Mouse (Mus musculus): ENCODE data around the gene Csad.

Gene Csad

DNA sequence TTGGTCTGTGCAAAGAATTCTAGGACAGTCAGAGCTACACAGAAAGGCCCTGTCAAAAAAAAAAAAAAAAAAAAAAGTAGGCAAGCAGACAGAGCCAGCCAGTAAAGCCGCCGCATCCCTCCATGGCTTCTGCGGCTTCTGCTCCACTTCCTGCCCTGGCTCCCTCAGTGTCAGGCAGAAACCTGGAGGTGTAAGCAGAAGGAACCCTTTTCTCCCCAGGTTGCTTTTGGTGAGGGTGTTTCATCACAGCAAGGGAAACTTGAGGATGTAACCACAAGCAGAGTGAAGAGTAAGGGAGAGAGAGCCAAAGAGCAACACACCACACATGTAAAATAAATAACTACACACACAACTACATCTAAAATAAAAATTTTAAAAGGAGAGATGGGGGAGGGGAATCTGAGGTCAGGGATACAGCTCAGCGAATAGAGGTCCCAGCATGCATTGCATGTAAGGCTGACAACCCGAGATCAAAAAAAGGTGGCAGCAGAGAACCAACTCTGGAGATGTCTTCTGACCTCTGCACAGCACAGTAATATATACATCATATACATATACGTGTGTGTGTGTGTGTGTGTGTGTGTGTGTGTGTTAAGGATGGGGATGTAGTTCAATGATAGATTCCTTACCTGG is 38.9 kb downstream of the Csad start:
- 53% methylated on average over 6 of the region's 6 CpGs for WGBS

DNA sequence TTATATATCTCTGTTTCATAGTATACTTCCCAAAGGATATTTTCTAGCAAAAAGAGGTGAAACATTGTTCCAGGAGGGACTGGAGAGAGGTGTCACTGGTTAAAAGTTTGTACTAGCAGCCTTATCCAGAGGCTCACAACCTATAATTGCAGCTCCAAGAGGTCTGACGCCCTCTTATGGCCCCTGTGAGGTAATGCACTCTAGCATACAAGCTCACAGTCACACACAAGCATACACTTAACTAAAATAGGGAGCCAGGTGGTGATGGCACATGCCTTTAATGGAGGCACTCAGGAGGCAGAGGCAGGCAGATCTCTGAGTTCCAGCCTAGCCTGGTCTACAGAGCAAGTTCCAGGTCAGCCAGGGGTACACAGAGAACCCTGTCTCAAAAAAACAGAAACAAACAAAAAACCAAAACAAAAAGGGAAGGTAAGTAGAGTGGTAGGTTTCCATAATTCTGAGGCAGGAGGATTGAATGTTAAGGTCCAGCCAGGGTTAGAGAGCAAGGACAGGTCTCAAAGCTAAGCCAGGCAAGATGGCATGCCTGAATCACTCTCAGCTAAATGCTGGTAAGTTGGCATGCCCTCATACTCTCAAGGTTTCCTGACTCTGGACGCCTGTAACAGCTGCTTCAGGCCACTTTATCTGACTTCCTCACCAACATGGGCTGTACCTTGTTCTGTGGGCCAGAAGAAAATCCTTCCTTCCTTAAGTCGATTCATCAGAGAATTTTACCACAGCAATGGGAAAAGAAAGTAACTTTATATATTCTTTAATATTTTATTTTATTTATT is 40.4 kb downstream of the Csad start:
- WGBS: 55% methylated on average over 3 of the region's 3 CpGs

DNA sequence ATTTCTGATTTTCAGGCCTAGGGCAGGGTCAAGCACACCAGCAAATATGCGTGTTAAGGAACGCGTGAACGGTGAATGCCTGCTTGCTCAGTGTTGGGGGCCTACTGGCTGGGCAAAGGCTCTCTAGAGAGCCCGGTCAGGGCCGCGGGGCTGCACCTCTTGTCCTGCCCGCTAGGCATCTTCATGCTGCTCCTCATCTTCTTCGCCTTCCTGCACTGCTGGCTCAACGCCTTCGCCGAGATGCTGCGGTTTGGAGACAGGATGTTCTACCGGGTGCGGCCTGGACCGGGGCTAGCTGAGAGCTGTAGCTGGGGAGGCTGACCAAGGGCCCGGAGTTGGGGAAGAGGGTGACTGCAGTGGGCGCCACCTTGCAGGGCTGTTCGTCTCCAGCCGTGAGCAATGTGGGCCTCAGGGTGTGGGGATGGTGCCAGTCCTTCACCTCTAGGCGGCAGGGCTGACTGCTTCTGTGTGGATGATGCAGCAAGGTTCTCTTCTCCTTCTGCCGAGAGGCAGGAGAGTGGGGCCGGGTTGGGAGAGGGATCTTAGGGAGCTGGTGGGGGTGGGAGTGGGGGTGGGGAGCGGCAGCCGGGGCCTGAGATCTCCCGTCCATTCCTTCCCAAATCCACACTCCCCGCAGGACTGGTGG is 44.0 kb downstream of the Csad start:
- WGBS: 80% methylated on average over 27 of the region's 27 CpGs

DNA sequence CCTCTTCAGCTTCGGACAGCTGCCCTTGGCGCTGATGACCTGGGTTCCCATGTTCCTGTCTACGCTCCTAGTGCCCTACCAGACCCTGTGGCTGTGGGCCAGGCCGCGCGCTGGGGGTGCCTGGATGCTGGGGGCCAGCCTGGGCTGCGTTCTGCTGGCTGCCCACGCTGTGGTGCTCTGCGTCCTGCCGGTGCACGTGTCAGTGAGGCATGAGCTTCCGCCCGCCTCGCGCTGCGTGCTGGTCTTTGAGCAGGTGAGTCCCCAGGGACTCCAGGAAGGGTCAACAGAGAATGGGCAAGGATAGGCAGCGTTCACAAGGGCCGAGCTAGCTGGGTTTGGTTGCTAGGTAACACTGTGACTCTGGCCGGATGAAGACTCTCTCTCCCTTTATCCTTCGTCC is 47.7 kb downstream of the Csad start:
- WGBS: 38% methylated on average over 20 of the region's 20 CpGs

DNA sequence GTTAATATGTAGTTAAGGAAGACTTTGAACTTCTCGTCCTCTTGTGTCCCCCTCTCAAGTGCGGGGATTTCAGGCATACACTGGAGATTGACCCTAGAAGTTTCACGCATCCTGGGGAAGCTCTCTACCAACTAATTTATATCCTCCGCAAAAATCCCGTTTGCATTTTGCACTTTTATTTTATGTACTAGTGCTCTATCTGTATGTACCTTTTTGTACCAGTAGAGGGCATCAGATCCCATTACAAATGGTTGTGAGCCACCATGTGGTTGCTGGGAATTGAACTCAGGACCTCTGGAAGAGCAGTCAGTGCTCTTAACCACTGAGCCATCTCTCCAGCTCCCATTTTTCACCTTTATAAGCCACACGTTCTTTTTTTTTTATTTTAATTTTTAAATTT is 49.5 kb downstream of the Csad start:
- WGBS: 97% methylated on average over 6 of the region's 6 CpGs

DNA sequence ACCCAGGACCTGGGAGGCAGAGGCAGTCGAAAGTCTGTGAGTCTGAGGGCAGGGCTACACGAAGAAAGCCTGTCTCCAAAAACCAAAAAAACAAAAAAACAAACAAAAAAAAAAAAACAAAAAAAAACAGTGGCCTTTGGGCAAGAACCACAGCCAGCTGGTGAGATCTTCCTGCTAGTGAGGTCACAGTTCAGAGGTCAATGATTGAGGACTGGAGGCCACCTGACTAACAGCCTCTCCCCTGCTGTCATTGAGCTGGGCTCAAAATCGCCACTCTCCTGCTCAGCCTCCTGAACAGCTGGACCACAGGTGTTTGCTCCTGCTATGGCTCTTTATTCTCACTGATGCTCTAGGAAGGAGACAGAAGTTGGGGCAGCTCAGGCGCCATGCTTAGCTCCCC is 51.9 kb downstream of the Csad start:
- WGBS: 70% methylated on average over 4 of the region's 4 CpGs

DNA sequence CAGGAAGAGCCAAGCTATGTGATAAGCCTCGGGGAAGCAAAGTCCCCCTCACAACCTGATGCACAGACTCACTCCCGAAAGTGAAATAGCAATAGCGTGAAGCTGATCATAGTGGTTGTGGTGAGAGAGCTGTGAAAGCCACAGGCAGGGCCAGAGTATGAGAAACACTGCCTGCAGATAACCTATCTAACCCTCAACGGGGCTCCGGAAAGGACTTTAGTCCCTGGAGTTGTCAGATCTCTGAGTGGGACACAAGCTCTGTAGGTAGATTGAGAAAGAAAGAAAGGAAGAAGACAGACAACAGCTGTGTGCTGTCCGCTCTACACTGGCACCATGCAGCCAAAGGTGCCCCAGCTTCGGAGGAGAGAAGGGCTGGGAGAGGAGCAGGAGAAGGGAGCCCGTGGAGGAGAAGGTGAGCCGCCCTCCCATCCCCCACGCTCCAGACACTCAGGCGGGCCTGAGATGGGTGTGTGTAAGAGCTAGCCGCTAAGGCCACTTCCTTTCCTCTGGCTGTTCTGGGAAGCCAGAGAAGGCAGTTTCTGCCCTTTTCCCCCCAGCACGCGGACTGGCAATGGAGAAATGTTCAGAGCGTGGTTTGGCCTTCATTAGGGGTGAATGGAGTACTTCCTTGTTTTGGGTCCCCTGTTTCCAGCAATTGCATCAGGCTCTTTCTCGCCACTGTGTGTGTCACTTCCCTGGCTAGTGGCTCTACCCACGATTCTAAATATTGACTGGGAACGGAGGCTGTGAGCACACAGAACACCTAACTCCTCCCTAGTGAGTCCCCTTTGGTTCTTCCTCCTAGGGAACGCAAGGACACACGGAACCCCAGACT is 54.0 kb downstream of the Csad start, which contains the start of gene Soat2:
Gene Soat2, plus strand, starts transcription at position 226 of the 835 bp plus-strand sequence.
- WGBS: 65% methylated on average over 20 of the region's 20 CpGs

DNA sequence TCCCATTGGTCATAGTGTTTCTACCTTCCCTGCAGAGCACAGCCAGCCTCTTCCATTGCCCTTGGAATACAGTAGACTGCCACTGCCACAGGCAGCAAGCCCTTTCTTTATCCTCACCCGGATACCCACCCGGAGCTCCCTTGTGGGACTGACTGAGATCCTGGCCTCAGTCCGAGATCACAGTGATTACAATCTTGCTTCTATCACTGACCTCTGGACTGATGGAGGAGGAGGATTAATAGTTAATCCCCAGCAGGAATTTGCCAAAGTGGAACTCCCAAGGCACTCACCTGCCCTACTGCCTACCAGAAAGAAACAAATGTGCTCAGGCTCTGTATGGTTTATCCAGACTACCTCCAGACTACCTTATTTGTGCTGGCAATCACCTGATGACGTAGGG is 55.0 kb downstream of the Csad start:
- WGBS: 88% methylated on average over 4 of the region's 4 CpGs

DNA sequence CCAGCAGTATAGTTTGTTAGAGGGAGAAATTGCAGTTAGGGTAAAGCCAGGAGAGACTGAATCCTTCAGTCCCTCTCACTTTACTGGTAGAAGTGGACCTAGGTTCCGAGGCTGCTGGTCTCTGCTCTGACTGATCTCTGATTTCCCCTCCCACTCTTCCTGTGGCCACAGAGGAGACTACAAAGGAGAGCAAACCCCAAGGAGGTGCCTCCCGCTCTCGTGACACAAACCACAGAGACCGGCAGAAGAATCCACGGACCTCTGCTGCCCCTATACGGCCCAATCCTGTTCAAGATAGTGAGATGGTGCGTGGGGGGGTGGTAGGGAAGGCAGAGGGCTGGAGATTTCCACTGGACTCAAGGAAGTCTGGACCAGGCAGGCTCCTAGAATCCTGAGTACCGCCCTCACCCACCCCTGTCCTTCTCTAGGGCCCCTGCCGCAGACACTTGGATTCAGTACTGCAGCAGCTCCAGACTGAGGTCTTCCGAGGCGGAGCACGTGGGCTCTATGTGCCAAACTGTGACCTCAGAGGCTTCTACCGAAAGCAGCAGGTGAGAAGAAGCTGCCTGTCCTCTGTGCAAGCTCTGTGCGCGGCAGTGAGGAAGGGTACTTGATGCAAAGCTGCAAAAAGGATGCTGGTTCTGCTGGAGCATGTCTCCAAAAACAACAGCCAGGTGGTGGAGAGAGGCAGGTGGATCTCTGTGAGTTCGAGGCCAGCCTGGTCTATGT is 56.7 kb downstream of the Csad start:
- 75% methylated on average over 16 of the region's 16 CpGs for WGBS

DNA sequence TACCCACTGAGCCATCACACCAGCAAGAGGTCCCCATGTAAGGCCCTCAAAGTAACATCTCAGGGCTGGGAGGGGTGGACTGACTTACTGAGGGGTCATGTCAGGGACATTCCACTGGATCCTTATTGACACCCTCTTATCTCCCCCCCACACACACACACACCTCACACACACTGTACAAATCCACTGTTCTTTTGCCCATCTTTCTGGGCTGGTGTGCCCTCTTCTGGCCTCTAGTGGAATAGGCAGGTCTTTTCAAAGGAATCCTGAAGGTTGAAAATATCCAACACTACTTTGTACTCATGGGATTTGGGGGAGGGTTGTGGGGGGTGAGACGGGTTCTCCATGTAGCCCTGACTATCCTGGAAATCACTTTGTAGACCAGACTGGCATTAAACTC is 57.6 kb downstream of the Csad start:
- 3% methylated on average over 1 of the region's 1 CpGs for WGBS

DNA sequence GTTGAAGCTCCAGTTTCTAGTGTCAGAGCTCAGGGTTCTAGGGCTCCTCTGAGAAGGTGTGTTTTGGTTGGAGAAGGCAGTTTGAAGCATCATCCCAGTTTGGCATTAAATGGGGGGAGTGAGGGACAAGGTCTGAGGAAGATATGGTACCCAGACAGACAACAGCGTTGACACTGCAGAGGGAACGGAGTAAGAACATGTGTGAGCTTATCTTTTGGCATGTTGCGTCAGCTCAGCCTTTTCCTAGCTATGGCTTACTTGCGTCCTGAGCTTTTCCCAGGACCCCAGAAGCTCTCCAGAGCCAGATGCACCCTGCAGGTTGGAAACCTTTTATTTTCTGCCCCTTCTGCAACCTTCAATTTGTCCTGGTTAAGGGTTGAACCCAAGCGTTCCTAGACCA is 58.4 kb downstream of the Csad start:
- 92% methylated on average over 5 of the region's 5 CpGs for WGBS

DNA sequence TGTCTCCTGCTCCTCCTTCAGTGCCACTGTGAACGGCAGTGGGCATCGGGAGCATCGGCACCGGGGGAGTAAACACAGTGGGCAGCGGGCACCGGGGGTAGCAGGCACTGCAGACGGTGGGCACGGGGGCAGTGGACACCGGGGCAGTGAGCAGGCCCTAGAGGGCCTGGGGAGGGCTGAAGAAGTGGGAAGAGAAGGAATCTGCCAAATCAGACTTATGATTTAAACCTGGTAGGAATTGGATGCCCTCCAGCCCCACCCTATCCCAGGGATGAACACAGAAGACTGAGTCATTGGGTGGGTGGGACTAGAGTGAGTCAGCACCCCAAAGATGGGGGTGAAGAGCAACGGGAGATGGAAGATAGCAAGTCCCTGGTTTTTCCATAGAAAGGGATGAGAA is 59.2 kb downstream of the Csad start:
- 58% methylated on average over 10 of the region's 10 CpGs for WGBS

DNA sequence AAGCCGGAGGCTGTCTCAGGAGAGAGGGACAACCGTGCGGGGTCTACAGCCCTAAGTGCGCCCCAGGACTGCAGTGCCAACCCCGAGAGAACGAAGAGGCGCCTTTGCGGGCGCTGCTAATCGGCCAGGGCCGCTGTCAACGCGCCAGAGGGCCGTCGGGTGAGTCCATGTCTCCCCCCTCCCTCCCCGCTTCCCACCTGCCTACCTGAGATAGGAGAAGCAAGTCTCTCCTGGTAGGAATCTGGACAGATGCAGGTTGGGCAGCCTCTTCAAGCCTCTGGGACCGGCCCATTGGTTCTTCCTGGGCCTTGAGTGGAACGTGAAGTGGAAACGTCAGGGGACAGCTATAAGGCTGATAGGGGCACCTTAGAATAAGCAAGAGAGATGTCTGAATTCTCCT is 59.8 kb downstream of the Csad start:
- 23% methylated on average over 19 of the region's 19 CpGs for WGBS

DNA sequence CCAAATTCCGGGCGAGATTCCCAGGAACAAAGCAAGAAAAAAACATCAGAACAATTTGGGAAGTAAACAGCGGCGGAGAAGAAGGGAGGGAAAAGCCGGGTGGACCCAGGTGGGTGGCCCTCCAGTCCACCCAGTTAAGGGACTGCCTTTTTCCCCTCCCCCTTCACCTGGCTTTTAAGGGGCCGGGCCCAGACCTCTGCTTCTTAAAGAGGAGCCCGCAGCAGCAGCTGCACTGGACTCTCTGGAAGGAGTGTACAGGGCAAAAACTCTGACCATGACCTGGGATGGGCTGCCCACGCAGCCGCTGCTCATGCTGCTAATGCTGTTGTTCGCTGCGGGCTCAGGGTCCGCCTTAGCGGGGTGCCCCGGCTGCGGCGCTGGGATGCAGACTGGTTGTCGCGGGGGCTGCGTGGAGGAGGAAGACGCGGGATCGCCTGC is 60.2 kb downstream of the Csad start, which contains the start of gene Igfbp6:
Gene Igfbp6, plus strand, starts transcription at position 89 of the 438 bp plus-strand sequence.
- WGBS: 17% methylated on average over 22 of the region's 22 CpGs

DNA sequence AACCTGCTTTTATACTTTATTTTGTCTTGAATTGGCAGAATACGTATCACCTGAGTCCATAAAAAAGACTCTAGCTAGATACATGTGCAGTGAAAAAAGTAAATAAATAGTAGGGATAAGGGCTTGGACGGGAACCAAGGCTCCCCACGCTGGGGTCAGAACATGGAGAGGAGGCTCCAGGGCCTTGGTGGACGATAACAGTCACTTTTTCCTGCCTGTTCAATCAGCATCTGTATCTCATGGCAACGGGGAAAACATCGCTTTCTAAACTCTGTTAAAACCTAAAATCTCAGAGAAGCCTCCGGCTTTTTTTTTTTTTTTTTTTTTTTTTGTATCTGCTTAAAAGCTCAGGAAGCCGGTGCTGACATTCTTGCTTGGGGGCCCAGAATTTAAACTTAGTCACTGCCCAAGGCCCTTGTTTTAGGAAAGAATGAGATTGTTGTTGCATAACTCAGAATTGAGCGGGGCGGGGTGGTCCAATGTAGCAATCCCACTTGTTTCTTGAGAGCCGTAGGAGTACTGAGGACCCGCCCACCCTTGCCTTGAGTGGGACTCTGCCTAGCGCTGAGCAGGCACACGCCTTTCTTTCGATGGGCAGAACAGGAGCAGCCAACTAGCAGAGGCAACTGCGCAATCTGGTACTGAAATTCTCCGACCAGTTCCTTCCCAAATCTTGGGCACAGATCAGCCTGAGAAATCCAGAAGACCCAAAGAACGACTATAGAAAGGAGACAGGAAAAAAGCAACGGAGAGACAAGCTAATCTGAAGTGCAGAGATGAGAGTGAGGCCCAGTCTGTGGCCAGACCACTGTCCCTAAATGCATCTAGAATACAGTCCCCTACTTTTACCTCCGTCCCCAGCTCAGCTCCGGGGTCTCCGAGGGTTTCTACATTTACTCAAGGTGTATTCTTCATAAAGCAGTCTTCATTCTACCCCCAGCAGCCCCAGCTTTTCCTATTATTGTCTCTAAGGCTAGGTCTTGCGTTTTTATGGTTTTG is 61.3 kb downstream of the Csad start:
- 42% methylated on average over 23 of the region's 23 CpGs for WGBS

DNA sequence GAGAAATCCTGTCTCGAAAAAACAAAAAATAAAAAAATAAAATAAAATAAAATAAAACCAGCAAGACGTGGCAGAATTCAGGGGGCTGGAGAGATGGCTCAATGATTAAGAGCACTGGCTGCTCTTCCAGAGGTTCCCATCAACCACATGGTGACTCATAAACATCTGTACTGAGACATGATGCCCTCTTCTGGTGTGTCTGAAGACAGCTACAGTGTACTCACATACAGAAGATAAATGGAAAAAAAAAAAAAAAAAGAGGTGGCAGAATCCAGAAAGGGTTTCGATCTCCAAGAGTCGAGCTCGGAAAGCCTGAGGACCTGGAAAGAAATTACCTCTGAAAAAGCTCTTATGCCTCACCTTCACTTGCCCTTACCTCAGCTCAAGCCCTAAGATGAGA is 63.4 kb downstream of the Csad start:
- 93% methylated on average over 5 of the region's 5 CpGs for WGBS

DNA sequence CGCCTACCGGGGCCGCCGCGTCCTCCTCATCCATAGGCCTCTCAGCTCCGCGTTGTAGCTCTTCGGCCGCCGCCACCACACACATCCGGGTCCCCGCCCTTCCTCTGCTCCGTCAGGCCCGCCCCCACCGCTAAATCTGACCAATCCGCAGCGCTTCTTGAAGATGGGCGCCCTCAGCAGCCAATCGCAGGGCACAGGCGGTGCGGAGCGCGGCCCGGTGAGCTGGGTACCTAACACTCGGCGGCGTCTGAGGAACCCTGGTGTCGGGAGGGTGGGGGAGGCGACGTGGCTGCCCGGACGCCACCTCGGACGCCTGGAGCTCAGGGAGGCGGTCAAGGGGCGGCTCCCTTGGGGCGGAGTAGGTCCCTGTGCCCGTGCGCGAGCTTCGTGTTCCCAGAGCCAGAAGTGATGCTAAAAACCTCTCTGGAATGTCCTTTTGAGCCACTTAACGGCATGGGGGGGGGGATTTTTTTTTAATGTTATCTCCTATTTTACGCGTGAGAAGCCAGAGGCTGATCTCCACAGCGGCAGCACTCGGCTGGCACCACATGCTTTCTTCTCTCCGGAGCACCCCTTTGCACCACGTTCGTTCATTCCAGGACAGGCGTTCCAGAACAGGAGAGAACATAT is 68.3 kb downstream of the Csad start, which contains the start of gene Spryd3:
Gene Spryd3, minus strand, starts transcription at position 106 of the 630 bp plus-strand sequence.
- WGBS: under 1% methylated on average over 50 of the region's 50 CpGs

DNA sequence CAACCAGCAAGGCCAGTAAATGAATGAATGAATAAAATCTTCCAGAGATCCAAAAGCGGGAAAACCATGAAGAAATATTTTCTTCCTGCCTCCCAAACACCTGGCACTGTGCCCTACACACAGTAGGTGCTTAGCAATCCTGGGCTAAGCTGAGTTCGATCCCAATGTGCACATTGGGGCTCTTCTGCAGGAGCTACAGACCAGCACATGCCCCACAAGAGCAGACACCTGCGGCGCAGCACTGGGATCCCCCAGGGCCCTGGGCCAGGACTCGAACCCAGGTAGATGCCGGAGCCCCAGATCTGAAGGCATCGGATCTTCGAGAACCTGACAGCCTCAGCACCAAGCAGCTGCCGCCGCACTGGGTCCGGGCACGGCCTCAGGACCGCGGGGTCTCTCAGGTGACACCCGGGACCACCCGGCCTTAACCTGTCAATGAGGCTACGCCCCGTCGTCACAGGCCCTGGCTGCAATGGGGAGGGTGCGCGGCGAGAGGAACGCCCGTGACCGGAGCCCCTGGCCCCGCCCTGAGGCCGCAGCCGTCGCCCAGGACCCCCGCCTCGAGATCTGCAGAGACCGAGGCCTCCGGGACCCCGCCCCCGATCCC is 68.9 kb downstream of the Csad start:
- WGBS: 2% methylated on average over 35 of the region's 35 CpGs

DNA sequence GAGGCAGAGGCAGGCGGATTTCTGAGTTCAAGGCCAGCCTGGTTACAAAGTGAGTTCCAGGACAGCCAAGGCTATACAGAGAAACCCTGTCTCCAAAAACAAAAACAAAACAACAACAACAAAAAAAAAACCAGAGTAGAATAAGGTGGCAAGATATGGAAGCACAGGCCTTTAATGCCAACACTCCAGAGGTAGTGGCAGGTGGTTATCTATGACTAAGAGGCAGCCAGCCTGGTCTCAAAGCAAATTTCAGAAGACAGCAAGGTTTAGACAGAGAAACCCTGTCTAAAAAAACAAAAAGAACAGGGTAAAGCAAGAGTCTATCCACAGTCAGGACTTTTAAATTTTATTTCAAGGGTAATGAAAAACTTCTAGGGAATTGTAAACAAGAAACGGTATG is 69.8 kb downstream of the Csad start:
- 62% methylated on average over 2 of the region's 2 CpGs for WGBS

Measured in cerebral cortex, adult 2 months (tissue).